Mouse (Mus musculus) spleen, adult 18-20 months (tissue): ENCODE data around the gene Eln.

ENCODE experiments used
- DNase-seq, 2 experiments: peaks; one replicate each; pipeline ENCODE4 v3.0.0; 2022; ENCODE audit warnings: mixed read lengths in 2 of 2

Gene Eln

DNA sequence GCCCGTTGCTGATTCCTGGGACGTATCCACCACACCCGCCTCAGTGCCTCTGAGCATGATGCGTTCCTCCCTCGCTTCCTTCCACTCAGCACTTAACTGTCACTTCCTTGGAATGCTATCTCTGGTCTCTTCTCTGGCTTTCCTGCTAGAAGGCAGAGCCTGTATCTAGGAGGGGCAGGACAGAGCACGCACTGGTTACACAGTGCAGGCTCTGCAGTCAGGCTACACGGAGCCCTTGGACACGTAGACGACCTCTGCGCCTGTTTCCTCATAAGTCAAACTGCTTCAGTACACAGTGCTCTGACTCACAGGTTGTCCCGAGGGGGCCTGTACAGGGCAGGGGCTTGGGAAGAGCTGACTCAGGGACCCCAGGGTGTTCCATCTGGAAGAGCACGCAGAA is 66.9 kb downstream of the Eln start:
- no peak for DNase-seq

DNA sequence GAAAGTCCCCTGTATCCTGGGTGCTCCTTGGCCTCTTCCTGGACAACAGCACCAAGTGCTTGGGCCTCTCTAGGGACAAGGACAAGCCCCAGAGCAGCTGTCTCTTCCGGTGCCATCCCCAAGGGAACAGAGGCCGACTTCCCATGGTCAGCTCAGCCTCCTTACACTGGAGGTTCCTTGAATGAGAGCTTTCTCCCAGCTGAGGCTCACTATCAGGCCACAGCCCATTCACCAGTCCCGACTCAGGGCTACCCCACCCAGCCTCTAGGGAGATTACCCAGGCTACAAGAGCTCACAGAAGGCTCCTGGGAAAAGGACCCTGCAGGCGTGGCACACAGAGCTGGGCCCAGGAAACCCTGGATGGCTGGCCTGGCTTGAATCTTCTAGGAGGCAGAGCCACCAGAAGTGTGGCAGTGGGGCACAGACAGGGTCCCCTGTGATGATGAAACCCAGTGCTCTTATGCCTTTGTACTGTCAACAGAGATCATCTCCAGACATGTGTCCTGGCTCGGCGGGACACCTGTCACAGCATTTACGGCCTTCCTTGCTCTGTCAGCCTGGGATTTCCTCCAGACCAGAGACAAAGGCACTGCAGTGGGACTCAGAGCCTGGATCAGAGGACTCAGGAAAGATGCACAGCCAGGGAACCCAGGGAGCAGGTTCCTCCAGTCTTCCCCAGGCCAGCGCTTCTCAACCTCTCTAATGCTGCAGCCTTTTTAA is 68.1 kb downstream of the Eln start:
- no peak for DNase-seq

DNA sequence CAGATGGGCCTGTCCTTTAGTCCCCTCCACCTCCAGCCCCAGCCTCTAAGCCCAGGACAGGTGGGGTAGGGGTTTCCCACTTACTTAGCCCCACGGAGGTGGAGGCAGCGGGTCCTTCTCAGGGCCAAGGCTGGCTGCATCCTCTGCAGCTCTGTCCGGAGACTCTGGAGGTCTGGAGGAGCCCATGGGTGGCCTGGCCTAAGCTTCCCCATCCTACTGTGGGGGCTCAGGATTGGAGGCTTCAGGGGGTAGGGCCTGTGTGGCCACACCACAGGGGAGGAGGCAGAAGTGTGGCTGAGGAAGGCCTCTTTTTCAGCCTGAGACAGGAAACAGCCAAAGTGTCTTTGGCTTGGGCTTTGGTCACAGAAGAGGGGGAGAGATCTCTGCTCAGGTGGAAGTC is 69.1 kb downstream of the Eln start:
- peak; percentile 21 to 33 for DNase-seq

DNA sequence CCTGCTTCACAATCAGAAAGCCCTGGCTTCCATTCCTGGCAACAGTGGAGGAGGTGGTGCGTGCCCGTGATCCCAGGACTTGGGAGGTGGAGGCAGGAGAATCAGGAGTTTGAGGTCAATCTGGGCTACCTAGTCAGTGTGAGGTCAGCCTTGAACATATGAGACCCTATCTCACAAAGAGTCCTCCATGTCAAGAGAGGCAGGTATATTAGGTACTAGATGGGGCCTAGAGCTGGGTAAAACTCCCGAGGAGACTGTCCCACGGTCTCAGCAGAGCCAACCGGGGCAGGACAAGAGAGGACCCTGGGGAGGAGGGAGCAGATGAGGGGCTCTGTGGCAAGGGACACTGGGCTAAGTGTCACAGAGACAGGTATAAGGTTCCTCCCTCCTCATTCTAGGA is 69.6 kb downstream of the Eln start:
- no peak for DNase-seq

DNA sequence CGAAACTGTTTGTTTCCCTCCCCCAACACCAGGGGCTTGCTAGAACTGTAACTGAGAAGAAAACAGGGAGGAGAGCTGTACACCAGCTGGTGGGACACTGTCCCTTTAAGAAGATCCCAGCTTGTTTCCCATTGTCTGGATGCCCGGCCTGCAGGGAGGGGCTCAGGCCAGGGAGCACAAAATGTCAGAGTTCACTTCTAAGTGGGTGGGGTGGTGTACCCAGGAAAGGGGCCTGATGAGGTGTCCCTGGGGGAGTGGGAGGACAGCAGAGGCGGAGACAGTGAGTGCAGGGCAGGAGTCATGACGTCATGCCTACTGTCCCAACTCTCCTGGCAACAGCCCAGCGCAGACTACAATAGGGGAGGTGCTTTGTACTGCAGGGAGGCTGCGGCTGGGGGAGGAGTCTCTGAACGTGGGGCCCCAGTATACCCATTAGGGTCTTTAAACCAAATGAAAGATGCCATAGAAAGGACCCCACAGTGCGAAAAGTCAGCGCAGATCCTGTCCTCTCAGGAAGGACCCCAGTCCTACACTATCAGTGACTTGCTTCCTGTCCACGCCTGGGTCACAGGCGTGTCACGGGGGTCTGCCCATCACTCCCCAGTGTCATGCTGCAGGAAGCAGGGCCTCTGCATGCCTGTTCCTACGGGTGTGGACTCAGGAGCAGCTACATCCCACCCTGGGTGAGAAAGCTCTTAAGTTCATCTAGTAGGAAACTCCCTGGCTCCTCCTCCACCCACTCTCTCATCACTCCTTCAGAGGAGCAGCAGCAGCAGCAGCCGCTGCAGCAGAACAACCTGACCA is 71.0 kb downstream of the Eln start:
- peak; percentile 30 to 39 for DNase-seq

DNA sequence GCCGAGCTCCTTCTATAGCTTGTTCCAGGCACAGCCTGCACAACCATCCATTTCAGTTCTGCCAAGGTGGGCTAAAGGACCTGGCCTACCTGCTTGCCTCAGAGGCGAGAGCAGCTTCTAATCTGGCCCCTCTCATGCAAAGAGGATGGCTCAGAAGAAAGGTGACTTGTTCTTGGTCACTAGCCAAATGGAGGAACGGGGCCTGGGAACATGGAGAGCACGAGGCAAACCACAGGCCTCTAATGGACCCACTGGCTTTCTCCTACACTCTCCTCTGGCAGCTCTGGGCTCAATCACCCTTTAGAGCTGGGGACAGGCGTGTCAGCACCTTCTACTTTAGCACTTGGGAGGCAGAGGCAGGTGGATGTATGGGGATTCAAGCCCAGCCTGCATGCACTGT is 72.1 kb downstream of the Eln start:
- DNase-seq: no peak

DNA sequence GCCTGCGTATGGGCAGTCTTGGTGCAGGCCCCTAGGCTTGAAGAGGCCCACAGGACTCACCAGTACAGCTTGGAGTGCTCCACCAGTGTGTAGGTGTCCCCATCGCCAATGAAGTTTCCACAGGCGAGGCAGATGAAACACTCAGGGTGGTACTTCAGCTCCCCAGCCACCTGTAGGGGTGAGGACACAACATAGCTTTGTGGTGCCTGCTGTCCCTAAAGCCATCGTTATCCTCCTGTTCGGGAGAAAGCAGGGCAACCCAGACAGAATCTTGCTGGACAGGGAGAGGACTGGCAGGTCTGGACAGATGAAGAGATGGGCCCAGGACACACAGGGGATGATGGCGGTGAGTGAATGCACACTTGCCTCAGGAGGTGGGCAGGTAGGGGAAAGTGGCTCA is 74.5 kb downstream of the Eln start:
- DNase-seq: no peak

DNA sequence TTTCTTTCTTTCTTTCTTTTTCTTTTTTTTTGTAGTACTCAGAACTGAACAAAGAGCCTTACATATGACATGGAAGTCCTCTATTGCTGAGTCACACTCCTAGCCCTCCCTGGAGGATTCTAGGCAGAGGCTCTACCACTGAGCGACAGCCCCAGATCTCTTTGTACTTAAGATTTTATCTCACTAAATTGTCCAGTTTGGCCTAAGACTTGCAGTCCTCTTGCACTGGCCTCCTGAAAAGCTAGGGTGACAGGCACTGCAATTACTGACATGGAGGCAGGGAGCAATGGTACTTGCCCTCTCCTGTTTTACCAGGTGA is 75.0 kb downstream of the Eln start:
- DNase-seq: no peak

DNA sequence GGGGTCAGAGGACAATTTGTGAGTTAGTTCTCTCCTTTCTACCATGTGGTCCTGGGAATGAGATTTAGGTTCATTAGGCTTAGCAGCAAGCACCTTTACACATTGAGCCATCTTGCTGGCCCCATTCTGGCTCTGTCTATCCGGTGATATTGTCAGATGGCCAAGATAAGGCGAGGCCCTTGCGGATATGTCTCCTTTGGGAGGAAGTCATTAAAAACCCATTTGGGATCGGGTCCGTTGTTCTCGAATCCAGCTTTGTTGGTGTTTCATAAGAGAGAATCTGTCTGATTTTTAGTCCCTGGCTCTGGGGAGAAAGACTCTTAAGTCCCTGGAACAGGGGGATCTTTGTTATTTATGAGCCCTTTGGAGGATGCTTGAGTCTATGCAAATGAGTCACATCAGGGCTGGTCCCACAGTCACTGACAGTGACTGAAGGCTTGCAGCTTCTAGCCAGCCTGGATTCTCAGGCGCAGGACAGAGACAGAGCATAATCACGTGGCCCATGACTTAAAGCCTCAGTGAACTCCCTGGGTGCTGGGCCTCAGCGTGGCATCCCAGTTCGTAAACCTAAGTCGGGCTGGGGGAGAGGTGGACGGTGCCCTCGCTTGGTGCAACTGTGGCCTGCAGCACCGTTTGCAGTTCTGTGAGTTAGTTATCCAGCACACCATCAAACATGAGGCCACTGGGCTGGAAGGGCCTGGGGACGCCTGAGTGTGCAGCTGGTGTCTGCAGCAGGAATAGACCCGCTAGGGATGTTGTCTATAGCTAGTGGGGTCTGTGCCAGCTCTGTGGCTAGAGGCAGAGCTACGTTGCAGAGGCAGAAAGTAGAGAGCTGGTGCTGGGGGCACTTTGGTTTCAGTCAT is 75.6 kb downstream of the Eln start:
- DNase-seq: no peak

DNA sequence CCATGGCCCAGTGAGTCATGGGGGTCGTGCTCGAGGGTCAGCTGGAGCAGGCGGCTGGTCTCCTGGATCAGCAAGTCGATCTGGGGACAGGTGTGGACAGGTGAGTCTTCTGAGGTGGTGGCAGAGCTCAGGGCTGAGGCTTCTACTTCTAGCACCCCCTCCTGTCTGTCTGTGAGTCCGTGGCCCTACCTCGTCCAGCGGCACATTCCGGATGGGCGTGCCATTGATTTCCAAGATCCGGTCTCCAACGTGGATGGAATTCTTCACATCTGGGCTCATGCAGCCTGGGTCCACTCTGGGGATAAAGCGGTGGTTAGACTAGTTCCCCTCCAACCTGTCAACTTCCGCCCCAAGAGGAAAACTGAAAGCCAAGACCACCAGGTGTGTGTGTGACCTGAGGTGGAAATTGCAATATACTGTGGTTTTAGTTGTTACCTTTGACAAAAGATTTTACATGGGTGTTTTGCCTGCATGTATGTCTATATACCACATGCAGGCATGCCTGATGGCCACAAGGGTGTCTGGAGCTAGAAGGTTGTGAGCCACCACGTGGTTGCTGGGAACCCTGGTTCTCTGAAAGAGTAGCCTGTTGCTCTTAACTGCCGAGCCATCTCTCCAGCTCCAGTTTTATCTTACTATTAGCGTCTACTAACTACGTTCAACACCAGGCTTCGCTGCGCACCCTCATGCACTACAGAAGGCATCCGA is 78.0 kb downstream of the Eln start:
- no peak for DNase-seq

DNA sequence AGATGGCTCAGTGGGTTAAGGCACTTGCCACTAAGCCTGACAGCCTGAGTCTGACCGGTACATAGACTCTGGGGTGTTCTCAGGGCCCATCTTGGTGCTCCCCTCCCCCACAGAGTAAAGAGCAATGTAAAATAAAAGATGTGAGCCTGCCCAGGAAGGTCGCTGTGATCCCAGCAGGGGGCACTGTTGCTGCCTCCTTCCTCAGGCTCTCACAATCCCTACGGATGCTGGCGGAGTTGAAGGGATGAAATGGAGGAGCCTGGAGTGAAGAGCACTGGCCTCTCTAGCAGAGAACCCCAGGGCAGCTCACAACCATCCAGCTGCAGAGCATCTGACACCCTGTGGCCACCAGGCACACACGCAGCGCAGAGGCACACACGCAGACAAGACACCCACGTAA is 78.6 kb downstream of the Eln start:
- no peak for DNase-seq

DNA sequence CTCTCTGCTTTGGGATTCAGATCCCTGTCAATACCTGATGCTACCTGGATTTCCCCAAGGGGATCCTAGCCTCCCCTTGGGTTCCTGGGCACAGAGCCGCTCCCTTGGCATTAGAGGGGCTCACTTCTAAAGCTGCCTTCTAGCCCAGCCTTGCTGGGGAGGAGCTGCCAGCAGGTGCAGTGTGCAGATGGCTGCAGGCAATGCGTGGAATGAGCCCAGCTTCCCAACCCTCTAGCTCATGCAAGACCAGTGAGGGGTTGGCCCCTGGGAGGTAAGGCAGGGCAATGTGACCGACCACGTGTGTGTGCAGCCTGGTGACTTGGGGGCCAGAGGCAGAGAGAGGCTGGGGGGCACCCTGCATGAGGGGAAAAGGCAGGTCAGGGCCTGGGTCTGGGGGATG is 90.4 kb downstream of the Eln start:
- DNase-seq: no peak
